Mouse (Mus musculus): ENCODE data around the gene Fbxo41. TPM values are rescaled to one million over a fixed set of nuclear protein-coding genes. Genes with fewer than 3 reads are reported as not detected.
"Not testable (repeated sequence)": the region's sequence is repeated elsewhere in the genome, so short reads cannot be mapped to it uniquely, and the experiment has no call there.

Fbxo41 gene
- total RNA-seq, 4 experiments from 2014 or later = 0.03 TPM; not detected in 2

- no peak for DNase-seq (ENCODE audit: low spot score)
Measured at GRCm38 (mm10) chr6:85491606-85492005, 11.2 kb downstream of the Fbxo41 start.

GRCm38 (mm10) chr6:85490252-85490651, 12.5 kb downstream of the Fbxo41 start:
- DNase-seq (ENCODE audit: low spot score) = no peak

GRCm38 (mm10) chr6:85489717-85490116, 13.1 kb downstream of the Fbxo41 start:
- no peak for DNase-seq (ENCODE audit: low spot score)

- DNase-seq (ENCODE audit: low spot score) = no peak
Measured at GRCm38 (mm10) chr6:85488510-85488909, 14.3 kb downstream of the Fbxo41 start.

GRCm38 (mm10) chr6:85485738-85486137, 17.1 kb downstream of the Fbxo41 start:
- no peak for DNase-seq (ENCODE audit: low spot score)

GRCm38 (mm10) chr6:85483843-85484721, 18.7 kb downstream of the Fbxo41 start:
- DNase-seq (ENCODE audit: low spot score) = no peak

GRCm38 (mm10) chr6:85480685-85481084, 22.1 kb downstream of the Fbxo41 start:
- no peak for DNase-seq (ENCODE audit: low spot score)

- DNase-seq (ENCODE audit: low spot score) = no peak
Measured at GRCm38 (mm10) chr6:85479979-85480378, 22.8 kb downstream of the Fbxo41 start.

GRCm38 (mm10) chr6:85478416-85478815, 24.4 kb downstream of the Fbxo41 start:
- no peak for DNase-seq (ENCODE audit: low spot score)

- no peak for DNase-seq (ENCODE audit: low spot score)
Measured at GRCm38 (mm10) chr6:85477366-85477917, 25.4 kb downstream of the Fbxo41 start.

GRCm38 (mm10) chr6:85475581-85475980, 27.2 kb downstream of the Fbxo41 start:
- no peak for DNase-seq (ENCODE audit: low spot score)

- DNase-seq (ENCODE audit: low spot score) = no peak
Measured at GRCm38 (mm10) chr6:85472542-85472941, 30.3 kb downstream of the Fbxo41 start.

- DNase-seq (ENCODE audit: low spot score) = no peak
Measured at GRCm38 (mm10) chr6:85471962-85472361, 30.8 kb downstream of the Fbxo41 start.

- DNase-seq (ENCODE audit: low spot score) = no peak
Measured at GRCm38 (mm10) chr6:85469660-85470430, 32.9 kb downstream of the Fbxo41 start.

- DNase-seq (ENCODE audit: low spot score) = no peak
Measured at GRCm38 (mm10) chr6:85465381-85465780, 37.4 kb downstream of the Fbxo41 start.

GRCm38 (mm10) chr6:85459621-85460020, 43.2 kb downstream of the Fbxo41 start:
- no peak for DNase-seq (ENCODE audit: low spot score)

- DNase-seq (ENCODE audit: low spot score) = no peak
Measured at GRCm38 (mm10) chr6:85452816-85453215, 50.0 kb downstream of the Fbxo41 start.

GRCm38 (mm10) chr6:85452411-85452665, 50.5 kb downstream of the Fbxo41 start:
- no peak for DNase-seq (ENCODE audit: low spot score)

- DNase-seq (ENCODE audit: low spot score) = peak; percentile 98
Measured at GRCm38 (mm10) chr6:85451664-85452410, 51.0 kb downstream of the Fbxo41 start, which contains the start of gene Pradc1. Gene Pradc1, minus strand, starts transcription at chr6:85451970.

- DNase-seq (ENCODE audit: low spot score) = peak; percentile 99
Measured at GRCm38 (mm10) chr6:85450697-85451663, 51.8 kb downstream of the Fbxo41 start, which contains the start of gene Cct7. Gene Cct7, plus strand, starts transcription at chr6:85451514.

- DNase-seq (ENCODE audit: low spot score) = not testable (repeated sequence)
Measured at GRCm38 (mm10) chr6:85450140-85450539, 52.7 kb downstream of the Fbxo41 start.

All from heart, adult 8-10 months (tissue).